Mouse (Mus musculus): ENCODE measurements around the gene Snip1. TPM values are rescaled to one million over a fixed set of nuclear protein-coding genes. Genes with fewer than 3 reads are reported as not detected.

Gene Snip1
- polyA plus RNA-seq, 1 experiment from 2014 or later, result 32.9 TPM

DNA sequence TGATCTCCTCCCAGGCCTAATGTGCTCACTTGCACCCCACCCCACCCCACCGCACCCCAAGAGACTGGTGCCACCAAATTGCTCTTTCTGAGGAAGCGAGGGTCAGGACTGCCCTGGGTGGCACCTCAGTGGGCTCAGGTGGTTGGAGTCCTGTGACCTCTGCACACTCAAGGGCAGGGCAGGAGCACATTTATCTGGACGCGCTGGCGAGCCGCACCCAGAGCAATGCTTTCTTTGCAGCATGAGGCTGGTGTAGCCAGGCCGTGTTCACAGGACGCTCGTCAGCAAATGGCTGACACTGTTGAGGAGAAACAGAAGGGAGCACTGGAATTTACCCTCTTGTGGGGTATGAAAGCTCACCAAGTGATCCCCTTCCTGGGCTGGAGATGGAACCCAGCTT is 38.9 kb downstream of the Snip1 start:
- no peak overlapping the region for H3K27ac ChIP-seq

GRCm38 (mm10) chr4:125114638-125115037 is 48.2 kb downstream of the Snip1 start:
- ATAC-seq (ENCODE audit: borderline replicate concordance, extremely low read depth, low FRiP score, low TSS enrichment), result peak; percentile 40; the same call in 1 of the 2 replicates
- H3K9ac ChIP-seq, result no peak overlapping the region

More for the DNA sequence above, 38.9 kb downstream of the Snip1 start:
- no peaks in the 10 kb centered on the region for H3K4me1 ChIP-seq
- WGBS, result 92% methylated on average over 9 of the region's 9 CpGs
- ATAC-seq (ENCODE audit: borderline replicate concordance, extremely low read depth, low FRiP score, low TSS enrichment), result no peak
- peaks cover 25% of the 10 kb centered on the region for H3K36me3 ChIP-seq
- H3K27me3 ChIP-seq, result no peaks in the 10 kb centered on the region
- H3K4me3 ChIP-seq, result no peak overlapping the region
- H3K9me3 ChIP-seq, result no peaks in the 10 kb centered on the region
- H3K4me2 ChIP-seq, result no peak overlapping the region
- H3K9ac ChIP-seq, result no peak overlapping the region

GRCm38 (mm10) chr4:125115081-125115480 is 48.6 kb downstream of the Snip1 start:
- H3K9ac ChIP-seq, result no peak overlapping the region
- H3K4me3 ChIP-seq, result no peak overlapping the region
- H3K27ac ChIP-seq, result no peak overlapping the region
- peaks cover 11% of the 10 kb centered on the region for H3K4me1 ChIP-seq
- WGBS, result 75% methylated on average over 4 of the region's 4 CpGs
- no peak overlapping the region for H3K4me2 ChIP-seq
- no peaks in the 10 kb centered on the region for H3K9me3 ChIP-seq
- peaks cover 5% of the 10 kb centered on the region; the same call in 1 of the 2 replicates for H3K36me3 ChIP-seq
- no peaks in the 10 kb centered on the region for H3K27me3 ChIP-seq
- ATAC-seq (ENCODE audit: borderline replicate concordance, extremely low read depth, low FRiP score, low TSS enrichment), result no peak

More at GRCm38 (mm10) chr4:125114638-125115037, 48.2 kb downstream of the Snip1 start:
- H3K4me2 ChIP-seq, result no peak overlapping the region
- no peaks in the 10 kb centered on the region for H3K9me3 ChIP-seq
- H3K36me3 ChIP-seq, result peaks cover 6% of the 10 kb centered on the region; the same call in 1 of the 2 replicates
- no peaks in the 10 kb centered on the region for H3K27me3 ChIP-seq
- 11% methylated on average over 6 of the region's 6 CpGs for WGBS
- H3K4me3 ChIP-seq, result no peak overlapping the region
- no peak overlapping the region for H3K27ac ChIP-seq
- peaks cover 11% of the 10 kb centered on the region for H3K4me1 ChIP-seq

- H3K27ac ChIP-seq, result peak overlapping the region; percentile 57; the same call in 1 of the 2 replicates
- no peak; the same call in 1 of the 2 replicates for ATAC-seq (ENCODE audit: borderline replicate concordance, extremely low read depth, low FRiP score, low TSS enrichment)
- peaks cover 11% of the 10 kb centered on the region for H3K4me1 ChIP-seq
Observed at GRCm38 (mm10) chr4:125115710-125116089, 49.2 kb downstream of the Snip1 start.

GRCm38 (mm10) chr4:125116090-125116861 is 49.8 kb downstream of the Snip1 start:
- ATAC-seq (ENCODE audit: borderline replicate concordance, extremely low read depth, low FRiP score, low TSS enrichment), result peak; percentile 49; the same call in 1 of the 2 replicates
- WGBS, result 53% methylated on average over 9 of the region's 9 CpGs
- Histone ChIP-seq H3K27me3 (no peaks in the 10 kb centered on the region), H3K4me1 (peaks cover 11% of the 10 kb centered on the region), H3K36me3 (no peaks in the 10 kb centered on the region), H3K4me3 (no peak overlapping the region), H3K27ac (peak overlapping the region; percentile 57; the same call in 1 of the 2 replicates), H3K4me2 (no peak overlapping the region), H3K9me3 (no peaks in the 10 kb centered on the region), H3K9ac (no peak overlapping the region)

More at GRCm38 (mm10) chr4:125115710-125116089, 49.2 kb downstream of the Snip1 start:
- Histone ChIP-seq H3K9ac (no peak overlapping the region), H3K27me3 (no peaks in the 10 kb centered on the region), H3K9me3 (no peaks in the 10 kb centered on the region), H3K4me2 (no peak overlapping the region), H3K4me3 (no peak overlapping the region), H3K36me3 (no peaks in the 10 kb centered on the region)
- 26% methylated on average over 6 of the region's 6 CpGs for WGBS

DNA sequence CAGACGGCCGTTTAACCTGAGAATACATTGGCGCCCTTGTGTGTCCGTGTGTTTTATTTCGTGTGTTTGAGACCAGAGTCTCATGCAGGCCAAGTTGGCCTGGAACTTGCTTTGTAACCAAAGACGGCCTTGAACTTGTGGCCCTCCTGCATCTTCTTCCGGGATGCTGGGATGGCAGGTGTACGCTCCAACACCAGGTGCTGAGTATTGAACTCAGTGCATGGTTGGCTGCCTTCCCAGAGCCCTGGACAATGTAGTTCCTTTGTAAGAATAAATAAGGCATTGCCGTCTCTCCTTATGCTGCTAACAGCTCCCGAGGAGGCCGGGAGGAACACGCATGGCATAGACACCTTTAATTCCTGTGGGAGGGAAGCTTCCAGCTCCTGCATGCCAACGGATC is 50.5 kb downstream of the Snip1 start:
- Histone ChIP-seq H3K4me2 (no peak overlapping the region), H3K36me3 (no peaks in the 10 kb centered on the region), H3K4me1 (peaks cover 13% of the 10 kb centered on the region), H3K4me3 (no peak overlapping the region), H3K27me3 (no peaks in the 10 kb centered on the region), H3K9ac (no peak overlapping the region), H3K9me3 (no peaks in the 10 kb centered on the region), H3K27ac (no peak overlapping the region)
- WGBS, result 56% methylated on average over 13 of the region's 13 CpGs
- ATAC-seq (ENCODE audit: borderline replicate concordance, extremely low read depth, low FRiP score, low TSS enrichment), result no peak

DNA sequence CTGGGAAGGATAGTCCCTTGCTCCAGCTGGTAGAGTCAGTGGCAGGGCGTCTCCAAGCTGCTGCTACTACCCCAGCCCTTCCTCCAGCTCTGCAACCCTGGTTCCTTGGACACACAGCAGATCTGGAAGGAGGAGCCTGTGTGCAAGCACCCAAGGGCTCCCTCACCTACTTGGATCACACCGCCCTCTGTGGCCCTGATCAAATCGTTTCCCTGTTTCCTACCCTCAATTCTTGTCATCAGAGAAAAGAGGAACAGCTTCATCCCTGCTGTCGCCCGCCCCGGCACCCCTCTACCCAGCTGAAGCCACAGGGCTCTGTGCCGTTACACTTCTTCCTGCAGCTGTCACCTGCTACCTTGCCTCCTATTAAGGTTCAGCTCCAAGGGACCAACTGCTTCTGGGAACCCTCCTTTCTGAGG is 51.4 kb downstream of the Snip1 start:
- no peak overlapping the region for H3K4me2 ChIP-seq
- no peak for ATAC-seq (ENCODE audit: borderline replicate concordance, extremely low read depth, low FRiP score, low TSS enrichment)
- H3K9ac ChIP-seq, result no peak overlapping the region
- no peaks in the 10 kb centered on the region for H3K9me3 ChIP-seq
- H3K4me3 ChIP-seq, result no peak overlapping the region
- no peaks in the 10 kb centered on the region for H3K36me3 ChIP-seq
- H3K27ac ChIP-seq, result no peak overlapping the region
- 80% methylated on average over 7 of the region's 7 CpGs for WGBS
- no peaks in the 10 kb centered on the region for H3K27me3 ChIP-seq
- H3K4me1 ChIP-seq, result peaks cover 22% of the 10 kb centered on the region

DNA sequence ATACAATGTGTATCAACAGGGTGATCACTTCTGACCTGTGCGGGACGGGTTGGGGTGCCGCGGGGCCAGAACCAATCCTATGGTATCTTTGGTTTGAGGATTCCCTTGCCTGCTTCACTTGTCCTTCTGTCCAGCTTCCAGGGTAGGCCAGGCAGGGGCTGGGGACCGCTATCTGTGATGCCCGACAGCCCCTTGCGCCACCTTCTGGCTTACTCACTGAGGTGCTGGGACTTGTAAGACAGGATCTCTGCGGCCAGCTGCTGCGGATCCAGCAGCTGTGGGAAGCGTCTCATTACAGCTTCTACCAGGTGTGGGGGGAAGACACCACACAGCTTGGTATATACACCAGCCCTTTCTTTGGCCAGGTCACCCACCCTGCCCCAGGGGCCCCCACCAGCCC is 52.6 kb downstream of the Snip1 start:
- no peak for ATAC-seq (ENCODE audit: borderline replicate concordance, extremely low read depth, low FRiP score, low TSS enrichment)

GRCm38 (mm10) chr4:125119721-125120120 is 53.2 kb downstream of the Snip1 start:
- WGBS, result 90% methylated on average over 11 of the region's 11 CpGs
- H3K4me3 ChIP-seq, result no peak overlapping the region
- H3K4me1 ChIP-seq, result peaks cover 29% of the 10 kb centered on the region
- no peak overlapping the region for H3K4me2 ChIP-seq
- H3K9ac ChIP-seq, result no peak overlapping the region
- H3K9me3 ChIP-seq, result no peaks in the 10 kb centered on the region
- no peak overlapping the region for H3K27ac ChIP-seq
- ATAC-seq (ENCODE audit: borderline replicate concordance, extremely low read depth, low FRiP score, low TSS enrichment), result no peak
- H3K36me3 ChIP-seq, result no peaks in the 10 kb centered on the region
- H3K27me3 ChIP-seq, result no peaks in the 10 kb centered on the region

More for the DNA sequence above, 52.6 kb downstream of the Snip1 start:
- WGBS, result 33% methylated on average over 10 of the region's 10 CpGs
- H3K4me3 ChIP-seq, result no peak overlapping the region
- H3K9ac ChIP-seq, result no peak overlapping the region
- no peak overlapping the region for H3K27ac ChIP-seq
- H3K36me3 ChIP-seq, result no peaks in the 10 kb centered on the region
- H3K4me1 ChIP-seq, result peaks cover 29% of the 10 kb centered on the region
- no peaks in the 10 kb centered on the region for H3K9me3 ChIP-seq
- no peak overlapping the region for H3K4me2 ChIP-seq
- H3K27me3 ChIP-seq, result no peaks in the 10 kb centered on the region

DNA sequence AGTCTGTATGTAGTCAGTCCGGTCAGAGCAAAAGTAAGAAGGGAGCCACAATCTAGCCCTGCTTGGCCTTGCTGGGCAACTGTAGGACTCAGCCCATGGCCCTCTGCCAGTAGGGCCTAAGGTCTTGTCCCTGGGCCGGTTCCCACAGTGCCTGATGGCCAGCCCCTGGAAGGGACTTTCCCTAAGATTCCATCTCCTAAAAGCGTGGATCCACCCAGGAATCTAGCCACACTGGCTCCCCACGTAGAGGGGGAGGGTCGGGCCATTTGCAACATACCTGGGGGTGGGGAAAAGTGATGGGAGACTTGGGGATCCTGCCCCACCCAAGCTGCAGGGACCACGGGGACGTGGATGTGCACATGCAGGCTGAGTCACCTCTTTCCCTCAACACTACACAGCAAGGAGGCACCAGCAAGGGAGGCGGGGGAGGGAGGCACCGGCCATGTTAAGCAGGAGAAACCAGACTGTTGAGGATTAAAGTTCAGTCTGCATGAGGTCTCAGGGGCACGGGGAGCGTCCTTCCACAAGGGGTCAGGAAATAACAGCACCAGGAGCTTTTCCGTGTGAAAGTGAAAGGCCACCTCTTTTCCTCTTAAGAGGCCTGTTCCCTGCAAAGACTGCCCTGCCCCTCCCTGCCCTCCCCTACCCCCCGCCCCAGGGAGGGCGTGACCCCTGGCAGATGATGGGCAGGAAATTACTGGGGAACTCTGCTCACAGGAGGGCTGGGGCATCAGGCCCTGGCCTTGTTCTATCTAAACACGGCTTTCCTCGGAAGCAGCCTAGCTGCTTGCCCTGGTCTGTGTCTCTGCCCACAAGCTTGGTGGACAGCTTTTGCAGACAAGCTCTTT is 56.2 kb downstream of the Snip1 start:
- Histone ChIP-seq H3K4me3 (no peak overlapping the region), H3K27ac (0 out of 2 replicates have a peak overlapping the region, but pooled peaks have one; percentile 17), H3K36me3 (no peaks in the 10 kb centered on the region), H3K9ac (no peak overlapping the region), H3K9me3 (no peaks in the 10 kb centered on the region), H3K4me2 (peak overlapping the region; percentile 26), H3K27me3 (no peaks in the 10 kb centered on the region), H3K4me1 (peaks cover 24% of the 10 kb centered on the region)
- ATAC-seq (ENCODE audit: borderline replicate concordance, extremely low read depth, low FRiP score, low TSS enrichment), result no peak
- WGBS, result 28% methylated on average over 16 of the region's 16 CpGs

- Histone ChIP-seq H3K9me3 (no peaks in the 10 kb centered on the region), H3K4me3 (no peak overlapping the region), H3K36me3 (no peaks in the 10 kb centered on the region), H3K4me1 (peaks cover 24% of the 10 kb centered on the region), H3K4me2 (peak overlapping the region; percentile 26; the same call in 1 of the 2 replicates), H3K9ac (no peak overlapping the region), H3K27me3 (no peaks in the 10 kb centered on the region), H3K27ac (0 out of 2 replicates have a peak overlapping the region, but pooled peaks have one; percentile 17)
- ATAC-seq (ENCODE audit: borderline replicate concordance, extremely low read depth, low FRiP score, low TSS enrichment), result no peak
- WGBS, result 68% methylated on average over 7 of the region's 7 CpGs
Observed at GRCm38 (mm10) chr4:125123279-125123671, 56.8 kb downstream of the Snip1 start.

Measured in lung, embryonic 15.5 days (tissue).